In genomic region chr9:50849249-50849648, GRCm38 (mm10) we compare ENCODE assay signal across 8 mouse cellular contexts. TPM values are rescaled to one million over a fixed set of nuclear protein-coding genes. Genes with fewer than 3 reads are reported as not detected.
DNase-seq lines count a peak whose midpoint lies in the region; ATAC-seq and TF ChIP-seq lines count a peak whose summit lies in the region.

No protein-coding gene starts in this region.

- H3K9me3 ChIP-seq in embryonic facial prominence, embryonic 10.5 days: no peaks in the 10 kb centered on the region
- H3K9me3 ChIP-seq in limb, embryonic 10.5 days (replicated peaks): no peaks in the 10 kb centered on the region
- H3K9me3 ChIP-seq in midbrain, embryonic 14.5 days (ENCODE audit: control insufficient read depth, low read length): no peaks in the 10 kb centered on the region

- peak; percentile 50 for TF ChIP-seq CTCF in kidney, adult 2 months (conservative IDR thresholded peaks at IDR 0.05; ENCODE audit: insufficient read depth, insufficient read length, low read depth, low read length)

- 25% methylated on average over 8 of the region's 8 CpGs for WGBS in embryonic facial prominence, embryonic 10.5 days
- WGBS in kidney, adult 2 months: 17% methylated on average over 8 of the region's 8 CpGs
- WGBS in limb, embryonic 10.5 days: 26% methylated on average over 8 of the region's 8 CpGs
- 25% methylated on average over 8 of the region's 8 CpGs for WGBS in midbrain, embryonic 14.5 days

- peaks cover 23% of the 10 kb centered on the region for H3K4me1 ChIP-seq in embryonic facial prominence, embryonic 10.5 days
- H3K4me1 ChIP-seq in kidney, adult 2 months (ENCODE audit: control insufficient read depth, insufficient read depth, low read length): peaks cover 21% of the 10 kb centered on the region
- H3K4me1 ChIP-seq in limb, embryonic 10.5 days: peaks cover 27% of the 10 kb centered on the region
- no peaks in the 10 kb centered on the region for H3K4me1 ChIP-seq in midbrain, embryonic 14.5 days (ENCODE audit: control insufficient read depth, insufficient read depth, low read length)

- TF ChIP-seq POLR2A in kidney, adult 2 months (IDR thresholded peaks at IDR 0.05; ENCODE audit: low read depth, low read length): no peak

- H3K27ac ChIP-seq in embryonic facial prominence, embryonic 10.5 days (replicated peaks): no peak overlapping the region
- H3K27ac ChIP-seq in kidney, adult 2 months (ENCODE audit: insufficient read depth, low read depth, low read length): peak overlapping the region; percentile 79
- H3K27ac ChIP-seq in limb, embryonic 10.5 days: no peak overlapping the region
- H3K27ac ChIP-seq in midbrain, embryonic 14.5 days (replicated peaks; ENCODE audit: low read depth, low read length): no peak overlapping the region

- no peak overlapping the region for H3K4me3 ChIP-seq in embryonic facial prominence, embryonic 10.5 days
- no peak overlapping the region for H3K4me3 ChIP-seq in kidney, adult 2 months (ENCODE audit: insufficient read depth, low read depth, low read length)
- H3K4me3 ChIP-seq in limb, embryonic 10.5 days: no peak overlapping the region
- H3K4me3 ChIP-seq in midbrain, embryonic 14.5 days (replicated peaks; ENCODE audit: low read depth, low read length): no peak overlapping the region

- H3K4me2 ChIP-seq in midbrain, embryonic 14.5 days (ENCODE audit: low read length): no peak overlapping the region

- no peaks in the 10 kb centered on the region for H3K27me3 ChIP-seq in embryonic facial prominence, embryonic 10.5 days (replicated peaks; ENCODE audit: low read depth, poor library complexity, severe bottlenecking)
- no peaks in the 10 kb centered on the region for H3K27me3 ChIP-seq in kidney, adult 2 months (replicated peaks; ENCODE audit: control insufficient read depth, insufficient read depth, low read length)
- H3K27me3 ChIP-seq in limb, embryonic 10.5 days (ENCODE audit: low read depth, poor library complexity, severe bottlenecking): no peaks in the 10 kb centered on the region
- H3K27me3 ChIP-seq in midbrain, embryonic 14.5 days (ENCODE audit: control insufficient read depth, insufficient read depth, low read length): no peaks in the 10 kb centered on the region

- H3K36me3 ChIP-seq in embryonic facial prominence, embryonic 10.5 days (replicated peaks): peaks cover 5% of the 10 kb centered on the region
- H3K36me3 ChIP-seq in kidney, adult 2 months (ENCODE audit: control insufficient read depth, insufficient read depth, low read length): no peaks in the 10 kb centered on the region
- 0 out of 2 replicates have a peak, but pooled peaks cover 6% of the 10 kb centered on the region for H3K36me3 ChIP-seq in limb, embryonic 10.5 days
- H3K36me3 ChIP-seq in midbrain, embryonic 14.5 days (ENCODE audit: control insufficient read depth, insufficient read depth, low read length): peaks cover 7% of the 10 kb centered on the region

- no peak for ATAC-seq in monocyte, adult 5-6 weeks (replicated peaks; ENCODE audit: insufficient number of reproducible peaks, low FRiP score, low TSS enrichment, poor library complexity, severe bottlenecking)
- ATAC-seq in granulocyte monocyte progenitor cell, adult 5-6 weeks (replicated peaks; ENCODE audit: poor library complexity, severe bottlenecking): peak; percentile 53
- ATAC-seq in midbrain, embryonic 14.5 days (ENCODE audit: low FRiP score, low TSS enrichment): peak; percentile 66; the same call in 1 of the 2 replicates

- DNase-seq in monocyte, adult 2 months (ENCODE audit: low read depth in 1 of 2, low spot score in 2 of 2): peak; percentile 14 to 56
- DNase-seq in embryonic facial prominence, embryonic 10.5 days (ENCODE audit: low spot score): peak; percentile 89
- peak; percentile 92 for DNase-seq in kidney, adult 2 months
- peak; percentile 94 for DNase-seq in limb, embryonic 10.5 days (ENCODE audit: low spot score)
- DNase-seq in midbrain, embryonic 14.5 days: peak; percentile 97
- peak; percentile 76 to 87 for DNase-seq in spleen, postnatal 14 days (ENCODE audit: low spot score in 2 of 2)

- no peak overlapping the region for H3K9ac ChIP-seq in midbrain, embryonic 14.5 days (replicated peaks; ENCODE audit: low read length)

RNA-seq across cellular contexts. Expression of gene Ppp2r1b, which starts 4.1 kb away (rescaled TPM):
- total RNA-seq in monocyte, adult 5-6 weeks (2017): 19.3 to 41.0 TPM (median 25.7 TPM) in 3 replicates
- 162 and 178 TPM in 2 replicates for polyA plus RNA-seq in embryonic facial prominence, embryonic 10.5 days (2016; fragmentation: Nextera tagmentation; extraction: Ambion mirVana)
- total RNA-seq in granulocyte monocyte progenitor cell, adult 5-6 weeks (2014; fragmentation: Nextera tagmentation): 32.3 and 37.3 TPM in 2 replicates
- 42.6 and 42.8 TPM in 2 replicates for total RNA-seq in granulocyte monocyte progenitor cell, adult 5-6 weeks (2017)
- 10.2 and 13.0 TPM in 2 replicates for polyA plus RNA-seq in kidney, adult 2 months (2012; rRNA removed)
- polyA plus RNA-seq in limb, embryonic 10.5 days (2016; fragmentation: Nextera tagmentation; extraction: Ambion mirVana): 159 and 177 TPM in 2 replicates
- 31.3 and 47.8 TPM in 2 replicates for polyA plus RNA-seq in midbrain, embryonic 14.5 days (2014; fragmentation: Nextera tagmentation; extraction: Ambion mirVana)

Comparison
In these comparisons a context has a peak if more than half of its experiments do, and no peak if none do; other contexts are left out.
1. DNase-seq: peak in every context shown above with its lines; median percentile 97 in midbrain, embryonic 14.5 days; 94 in limb, embryonic 10.5 days; 92 in kidney, adult 2 months; 89 in embryonic facial prominence, embryonic 10.5 days; 82 in spleen, postnatal 14 days; 35 in monocyte, adult 2 months.